Mouse (Mus musculus): ENCODE measurements around the gene Ypel2.
A peak's percentile ranks its signal among the peaks of the same experiment; 100 is the strongest.

GRCm38 (mm10) chr11:86920111-86921080, 73.1 kb downstream of the Ypel2 start:
- peak in 2 of 3 experiments; percentile 18 to 41 for TF ChIP-seq MYOD1 (IDR thresholded peaks at IDR 0.05; ENCODE audit: control insufficient read depth in 1 of 3, insufficient read length in 2 of 3, low read depth in 2 of 3)
- TF ChIP-seq E2F4 (IDR thresholded peaks at IDR 0.05; ENCODE audit: insufficient read depth): no peak
- TF ChIP-seq POLR2A (IDR thresholded peaks at IDR 0.05; ENCODE audit: insufficient read length, low read depth): no peak
- TF ChIP-seq USF1 (IDR thresholded peaks at IDR 0.05; ENCODE audit: low read depth): no peak
- TF ChIP-seq REST (IDR thresholded peaks at IDR 0.05; ENCODE audit: insufficient read depth, insufficient read length): no peak
- no peak for TF ChIP-seq MAX (IDR thresholded peaks at IDR 0.05; ENCODE audit: low read depth)
- TF ChIP-seq MYOG (IDR thresholded peaks at IDR 0.05; ENCODE audit: control insufficient read depth in 1 of 3, insufficient read depth in 1 of 3, insufficient read length in 2 of 3, low read depth in 2 of 3): peak in 1 of 3 experiments; percentile 47
